Mouse (Mus musculus): ENCODE data around the gene Cfdp1.

DNA sequence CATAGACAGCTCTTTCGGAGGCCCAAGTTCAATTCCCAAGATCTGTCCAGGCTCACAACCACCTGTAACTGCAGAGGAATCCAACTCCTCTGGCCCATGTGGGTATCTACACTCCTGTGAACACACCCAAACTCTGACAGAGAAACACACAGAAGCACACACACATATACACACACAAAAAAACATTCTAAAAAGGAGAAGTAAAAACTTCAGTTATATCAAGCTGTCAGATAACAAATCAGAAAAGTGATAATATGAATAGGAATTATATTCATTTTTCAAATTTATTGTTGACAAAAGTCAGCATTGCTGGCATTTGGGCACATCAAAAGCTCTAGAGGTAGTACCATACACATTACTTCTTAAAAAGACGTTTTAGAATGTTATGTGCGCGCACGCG lies 7.3 kb downstream of the Cfdp1 start:
- no peak for TF ChIP-seq CTCF (conservative IDR thresholded peaks at IDR 0.05; ENCODE audit: low read length)
- TF ChIP-seq NANOG (IDR thresholded peaks at IDR 0.05; ENCODE audit: borderline replicate concordance, low read length) = no peak

All from E14TG2a.4 (cell line).